Mouse (Mus musculus) kidney, adult 2 months (tissue): ENCODE data around the gene Krtap1-4.

Experiments
- CTCF ChIP-seq: fragments of 200-500 bp; conservative IDR thresholded peaks from 2 replicates; pipeline ENCODE4 v1.5.1; 2011; ENCODE audit warnings: low read depth, mild to moderate bottlenecking, control low read depth, low read length, moderate library complexity, mixed read lengths; ENCODE audit not compliant: insufficient read depth, insufficient read length
- POLR2A ChIP-seq: fragments of 200-500 bp; IDR thresholded peaks from one replicate; pipeline ENCODE4 v1.6.1; 2011; ENCODE audit warnings: low read depth, low read length, control low read depth

DNA sequence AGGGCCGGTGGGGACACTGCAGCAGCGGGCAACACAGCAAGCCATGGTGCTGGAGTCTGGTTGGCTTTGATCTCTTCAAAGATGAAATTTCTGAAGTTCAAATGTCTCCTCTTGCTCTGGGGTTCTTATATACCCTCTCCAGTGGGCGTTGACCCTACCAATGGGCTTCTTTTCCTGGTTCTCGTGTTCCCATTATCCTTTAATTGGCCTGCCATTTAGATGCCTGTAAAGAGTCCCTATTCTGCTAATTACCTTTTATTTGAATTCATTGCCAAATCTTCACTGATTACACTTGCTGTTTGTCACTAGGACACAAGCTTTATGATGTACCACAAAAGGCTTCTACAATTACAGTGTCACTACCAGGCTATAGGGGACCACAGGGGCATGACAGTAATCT is 32.7 kb downstream of the Krtap1-4 start, which contains the start of gene Krtap3-3:
- TF ChIP-seq CTCF (no peak), POLR2A (no peak)
